Mouse (Mus musculus): ENCODE results near the gene Sdccag8.

GRCm38 (mm10) chr1:177040058-177040457, 225.6 kb downstream of the Sdccag8 start:
- TF ChIP-seq POLR2A (IDR thresholded peaks at IDR 0.05; ENCODE audit: low read depth, low read length) (no peak), CTCF (conservative IDR thresholded peaks at IDR 0.05; ENCODE audit: insufficient read depth, insufficient read length, low read depth, low read length) (no peak)
